Mouse (Mus musculus) thymus, postnatal 36 days (tissue): ENCODE results near the gene Adgrl3.

Source experiments
- DNase-seq, 2 experiments: peaks; one replicate each; pipeline ENCODE4 v3.0.0; 2022; ENCODE audit warnings: mixed read lengths in 2 of 2

The Adgrl3 gene

DNA sequence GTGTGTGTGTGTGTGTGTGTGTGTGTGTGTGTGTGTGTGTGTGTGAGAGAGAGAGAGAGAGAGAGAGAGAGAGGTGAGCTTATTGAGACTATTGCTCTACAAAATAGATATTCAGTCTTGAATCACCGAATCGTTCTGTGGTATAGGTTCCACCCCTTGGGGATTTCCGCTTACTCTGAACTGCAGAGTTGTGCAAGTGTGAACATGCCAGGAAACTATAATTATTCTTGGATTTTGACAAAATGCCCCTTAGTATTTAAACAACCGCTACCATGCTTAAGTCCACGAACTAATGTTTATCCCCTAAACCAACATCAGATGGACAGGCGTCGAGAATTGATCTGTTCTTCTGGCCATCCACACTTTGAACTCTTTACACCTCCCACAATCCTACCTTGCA is 57.1 kb downstream of the Adgrl3 start:
- DNase-seq, result no peak

DNA sequence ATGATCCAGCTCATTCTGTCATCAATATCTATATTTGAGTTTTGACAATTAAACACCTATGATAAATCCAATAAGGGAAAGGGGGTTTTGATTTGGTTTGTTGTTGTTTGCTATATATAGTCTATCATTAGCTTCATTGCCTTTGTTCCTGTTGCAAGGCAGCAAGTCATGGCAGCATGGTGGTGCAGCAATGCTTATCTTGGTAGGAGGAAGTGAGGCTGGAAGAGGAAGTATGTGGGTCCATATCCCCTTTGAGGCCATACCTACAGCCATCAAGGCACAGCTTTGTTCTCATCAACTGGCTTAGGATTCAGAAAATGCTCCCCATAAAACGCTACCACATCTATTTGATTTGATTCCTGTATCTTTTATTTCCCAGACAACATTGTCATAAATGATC is 58.1 kb downstream of the Adgrl3 start:
- DNase-seq, result no peak

DNA sequence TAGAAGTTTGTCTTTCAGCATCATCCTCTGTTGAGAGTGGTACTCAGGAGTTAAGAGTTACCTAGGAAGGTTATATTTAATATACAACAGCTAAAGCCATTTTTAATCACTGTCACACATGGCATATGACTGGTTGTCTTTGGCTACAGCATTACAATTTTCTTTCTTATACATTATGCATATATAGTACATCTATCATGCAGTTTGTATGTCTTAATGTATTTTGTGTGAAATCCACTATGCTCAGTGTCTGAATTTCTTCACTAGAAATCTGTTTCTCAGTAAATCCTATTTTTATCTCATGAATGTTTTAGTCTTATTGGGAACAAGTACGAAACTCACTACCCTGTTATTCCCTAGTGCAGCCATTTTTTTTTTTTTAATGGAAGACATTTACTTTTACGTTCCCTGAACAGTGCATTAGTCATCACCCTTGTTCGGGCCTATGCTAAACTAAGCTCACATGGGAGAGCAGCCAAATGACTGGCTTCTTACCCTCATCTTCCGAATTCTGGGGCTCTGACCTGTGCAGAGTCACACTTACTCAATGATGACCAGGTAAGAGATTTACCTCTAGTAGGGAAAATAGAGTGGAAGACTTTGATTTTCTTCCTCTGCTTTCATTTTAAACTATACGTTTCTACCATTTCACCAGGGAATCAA is 63.9 kb downstream of the Adgrl3 start:
- no peak for DNase-seq

DNA sequence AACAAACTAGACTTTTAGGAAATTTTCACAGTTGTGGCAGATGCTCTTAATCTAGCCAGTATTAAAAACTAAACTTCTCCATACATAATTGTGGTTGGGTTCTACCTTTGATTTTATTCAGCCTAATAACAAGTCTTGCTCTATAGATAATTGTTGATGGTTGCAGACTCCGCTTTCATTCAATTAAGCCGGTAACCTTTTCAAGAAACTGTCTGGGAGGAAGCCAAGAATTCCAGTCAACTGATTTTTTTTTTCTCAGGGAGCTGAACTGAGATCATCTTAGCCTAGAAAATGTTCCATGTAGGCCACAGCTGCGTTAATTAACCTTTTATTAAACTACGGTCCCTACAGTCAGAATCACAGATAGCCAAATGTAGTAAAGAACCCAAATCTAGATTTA is 65.2 kb downstream of the Adgrl3 start:
- no peak for DNase-seq

DNA sequence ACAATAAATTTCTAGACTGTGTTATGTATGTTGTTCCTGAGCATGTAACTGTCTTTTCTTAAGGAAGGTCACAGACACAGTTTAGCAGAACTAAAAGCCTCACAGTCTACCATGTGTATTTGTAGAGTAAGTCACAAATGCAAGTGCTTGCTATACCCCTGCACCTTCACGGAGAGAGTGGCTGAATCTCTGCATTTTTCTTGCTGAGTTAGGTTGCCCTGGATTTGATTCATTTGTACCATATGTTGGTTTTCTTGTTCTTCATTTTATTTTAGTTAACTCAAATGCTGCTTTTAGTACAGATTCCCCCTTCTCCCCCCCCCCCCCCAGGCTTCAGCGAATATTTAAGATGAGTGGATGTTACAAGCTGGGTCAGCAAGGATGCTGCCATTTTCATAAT is 68.7 kb downstream of the Adgrl3 start:
- DNase-seq, result no peak

DNA sequence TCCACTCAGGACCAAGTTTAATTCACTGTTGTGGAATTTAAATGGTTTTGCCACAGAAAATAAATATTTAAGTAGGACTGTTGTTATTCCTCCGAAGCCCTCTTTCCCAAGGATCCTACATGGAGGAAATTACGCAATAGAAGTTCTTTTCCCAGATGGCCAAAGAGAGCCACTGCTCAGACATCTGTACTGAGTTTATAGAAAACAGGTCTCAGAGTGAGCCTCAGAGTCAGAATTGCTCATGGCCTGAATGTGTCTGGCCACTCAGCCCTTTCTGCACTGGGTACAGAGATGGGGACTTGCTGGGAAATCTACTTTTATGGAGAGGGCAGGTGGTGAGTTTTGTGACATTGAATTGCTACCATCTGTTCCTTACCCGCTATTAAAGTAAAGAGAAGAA is 74.7 kb downstream of the Adgrl3 start:
- no peak for DNase-seq

DNA sequence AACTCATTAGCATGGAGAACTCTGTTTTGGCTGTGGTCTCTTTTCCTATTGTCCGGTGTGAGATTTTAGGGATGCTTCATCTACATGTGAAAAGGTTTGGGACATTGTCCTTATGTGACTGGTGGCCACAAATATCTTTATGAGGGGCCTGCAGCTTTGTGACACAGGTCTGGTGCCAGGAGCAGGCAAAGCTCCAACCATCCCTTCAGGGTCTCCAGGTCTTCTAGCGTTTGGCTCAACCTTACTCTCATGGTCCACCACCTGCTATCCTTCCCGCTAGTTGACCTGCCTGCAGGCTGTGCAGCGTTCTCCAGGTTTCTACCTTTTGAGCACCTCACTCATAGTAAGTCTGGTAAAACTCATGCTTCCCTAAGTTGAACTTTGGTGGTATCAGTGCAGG is 77.2 kb downstream of the Adgrl3 start:
- DNase-seq, result no peak

DNA sequence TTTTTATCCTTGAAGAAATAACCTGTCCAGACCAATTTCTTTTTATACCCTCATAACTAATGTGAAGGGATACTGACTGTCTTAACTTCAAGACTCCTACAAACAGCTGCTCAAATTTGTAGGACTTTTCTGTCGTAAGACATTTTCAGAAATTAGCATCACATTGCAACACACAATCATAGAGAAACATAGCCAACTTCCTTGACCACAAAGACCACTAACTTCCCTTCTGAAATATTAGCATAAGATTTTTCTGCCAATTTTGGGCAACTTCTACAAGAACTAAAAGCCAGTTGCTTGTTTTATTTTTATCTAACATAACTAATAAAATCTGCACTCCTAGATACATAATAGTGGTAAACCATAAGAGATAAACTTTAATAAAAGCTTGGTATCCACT is 87.5 kb downstream of the Adgrl3 start:
- no peak for DNase-seq

DNA sequence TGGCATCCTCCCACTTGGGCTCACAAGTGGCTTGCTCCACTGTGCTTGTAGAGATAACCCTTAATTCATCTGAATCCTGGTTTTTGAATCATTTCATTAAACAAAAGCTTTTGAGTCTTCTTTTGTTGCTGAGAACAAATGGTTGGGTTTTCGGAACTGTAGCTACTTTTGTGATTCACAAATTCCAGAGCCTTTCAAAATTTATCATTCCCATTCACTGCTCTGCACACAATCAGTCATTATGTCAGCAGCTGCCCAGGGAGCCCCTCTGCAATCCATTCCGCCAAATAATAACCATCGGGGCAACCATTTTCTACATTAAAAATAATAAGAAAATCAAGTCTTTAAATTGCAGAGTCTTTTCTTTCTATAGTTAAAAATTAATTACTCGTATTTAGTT is 104.5 kb downstream of the Adgrl3 start:
- DNase-seq, result no peak

DNA sequence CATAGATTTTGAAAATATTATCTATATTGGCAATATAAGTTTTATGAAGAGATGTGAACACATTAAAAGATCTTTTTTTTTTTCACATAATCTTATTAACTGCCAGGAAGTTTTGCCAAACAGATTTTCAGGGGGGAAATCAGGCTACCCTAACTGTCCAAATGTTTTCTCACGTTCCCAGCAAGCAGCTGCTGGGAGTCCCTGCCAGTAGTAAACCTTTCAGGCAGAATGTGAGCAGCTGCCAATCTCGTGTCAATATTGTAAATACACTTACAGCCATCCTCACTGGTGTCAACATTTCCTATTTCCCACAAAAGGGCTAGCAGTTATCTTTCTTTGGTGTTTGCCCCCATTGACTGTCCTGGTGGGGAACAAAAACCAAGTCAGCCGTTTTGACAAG is 107.7 kb downstream of the Adgrl3 start:
- no peak for DNase-seq

DNA sequence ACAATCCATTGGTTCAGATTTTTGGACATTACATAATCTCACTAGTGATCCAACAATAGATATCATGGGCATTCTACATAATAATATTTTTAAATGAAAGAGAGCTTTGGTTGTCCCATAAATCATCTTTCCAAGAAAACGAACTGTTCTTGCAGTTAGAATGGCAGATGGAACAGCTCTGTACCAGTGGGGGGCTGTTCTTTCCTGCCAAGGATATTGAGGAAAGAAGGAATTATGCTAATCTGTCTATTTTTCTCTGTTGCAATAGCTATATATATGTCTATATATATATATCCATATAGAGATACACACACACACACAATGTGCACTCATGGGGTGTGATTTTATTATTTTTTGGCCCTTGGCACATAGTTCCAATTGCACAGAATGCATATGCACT is 116.5 kb downstream of the Adgrl3 start:
- DNase-seq, result no peak

DNA sequence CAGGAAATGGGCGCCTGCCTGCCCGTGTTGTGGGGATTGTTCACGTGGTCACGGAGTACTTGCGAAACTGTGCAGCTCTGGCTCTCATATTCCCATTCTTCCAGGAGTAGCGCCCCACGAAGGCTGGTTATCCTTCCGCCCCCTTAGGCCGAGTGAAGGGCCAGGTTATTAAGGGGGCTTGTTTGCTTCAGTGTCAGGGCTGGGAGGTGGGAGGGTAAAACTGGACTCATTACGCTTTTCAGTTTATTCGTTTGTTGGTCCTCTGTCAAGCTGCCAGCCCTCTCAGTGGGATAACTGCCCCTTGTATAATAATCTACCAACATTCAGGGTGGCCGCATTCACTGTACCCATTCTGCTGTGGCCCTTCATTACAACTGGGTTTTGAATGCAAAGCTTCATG is 135.9 kb downstream of the Adgrl3 start:
- DNase-seq, result no peak

DNA sequence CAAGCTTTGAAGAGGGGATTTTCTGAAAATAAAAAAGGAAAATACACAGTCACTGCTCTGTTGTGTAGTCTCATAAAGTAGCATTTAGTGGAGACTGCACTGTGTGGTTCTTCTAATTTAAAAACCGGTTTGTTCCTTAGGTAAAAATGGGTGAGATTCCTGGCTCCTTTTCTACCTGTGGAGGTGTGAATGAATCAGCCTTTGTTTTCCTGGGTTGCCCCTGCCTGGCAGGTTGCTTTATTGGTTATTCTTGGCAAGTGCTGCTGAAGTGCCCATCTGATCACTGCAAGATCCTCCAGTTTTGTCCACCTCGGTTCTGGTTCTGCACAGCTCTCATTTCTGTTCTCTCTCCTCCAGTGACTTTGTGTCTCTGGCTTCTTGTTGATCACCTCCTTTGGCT is 136.3 kb downstream of the Adgrl3 start:
- no peak for DNase-seq

DNA sequence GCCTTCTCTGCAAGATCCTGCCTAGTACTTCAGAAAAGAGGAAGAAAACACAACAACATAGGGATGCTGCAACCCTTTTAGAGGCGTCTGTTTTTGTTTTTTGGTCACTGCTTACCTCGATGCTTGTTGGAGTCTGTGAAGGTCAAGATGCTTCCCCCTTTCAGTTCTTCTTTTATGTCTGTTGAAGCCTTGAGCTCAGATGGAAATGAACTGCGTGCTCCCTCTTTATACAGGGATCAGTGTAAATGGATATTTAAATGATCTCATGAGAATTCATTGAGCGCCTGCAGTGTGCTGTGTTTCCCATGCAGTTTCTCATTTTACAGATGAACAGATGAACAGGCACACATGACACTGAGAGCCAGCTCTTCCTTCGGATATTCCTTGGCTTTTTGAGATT is 136.9 kb downstream of the Adgrl3 start:
- no peak for DNase-seq

DNA sequence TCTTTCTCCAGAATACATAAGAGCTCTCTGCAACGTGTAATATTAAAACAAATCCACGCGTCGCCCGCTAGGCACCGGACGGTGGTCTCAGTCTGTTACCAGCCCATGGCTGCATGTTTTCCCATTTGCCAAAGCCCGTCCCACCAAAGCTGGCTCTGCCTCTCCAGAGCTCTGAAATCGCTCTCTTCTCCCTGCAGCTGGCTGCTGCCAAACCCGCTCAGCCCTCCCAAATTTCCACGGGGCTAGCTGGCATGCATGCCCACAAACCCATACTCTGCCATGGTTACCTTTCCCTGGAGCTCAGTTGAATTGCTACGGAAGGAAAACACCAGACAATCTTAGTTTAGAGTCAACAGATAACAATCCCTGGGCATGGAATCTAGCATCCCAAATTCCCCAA is 139.1 kb downstream of the Adgrl3 start:
- DNase-seq, result no peak

DNA sequence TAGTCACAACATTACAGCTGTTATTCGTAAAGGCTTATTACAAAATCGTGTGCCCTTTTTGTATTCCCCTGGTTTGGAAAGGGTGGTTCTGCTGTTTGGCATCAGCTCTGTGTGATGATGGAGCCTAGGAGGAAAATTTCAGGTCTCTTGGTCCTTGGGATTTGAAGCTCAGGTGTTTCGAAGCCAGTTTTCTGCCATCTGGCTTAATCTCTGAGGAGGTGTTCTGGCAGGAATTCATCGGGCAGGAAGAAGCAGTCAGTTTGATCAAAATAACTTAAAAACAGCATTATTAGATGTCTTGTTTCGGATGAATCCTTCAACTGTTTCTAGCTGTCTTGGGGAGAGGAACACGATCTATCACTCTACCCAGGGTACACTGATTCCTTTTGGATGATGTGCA is 140.5 kb downstream of the Adgrl3 start:
- DNase-seq, result no peak

DNA sequence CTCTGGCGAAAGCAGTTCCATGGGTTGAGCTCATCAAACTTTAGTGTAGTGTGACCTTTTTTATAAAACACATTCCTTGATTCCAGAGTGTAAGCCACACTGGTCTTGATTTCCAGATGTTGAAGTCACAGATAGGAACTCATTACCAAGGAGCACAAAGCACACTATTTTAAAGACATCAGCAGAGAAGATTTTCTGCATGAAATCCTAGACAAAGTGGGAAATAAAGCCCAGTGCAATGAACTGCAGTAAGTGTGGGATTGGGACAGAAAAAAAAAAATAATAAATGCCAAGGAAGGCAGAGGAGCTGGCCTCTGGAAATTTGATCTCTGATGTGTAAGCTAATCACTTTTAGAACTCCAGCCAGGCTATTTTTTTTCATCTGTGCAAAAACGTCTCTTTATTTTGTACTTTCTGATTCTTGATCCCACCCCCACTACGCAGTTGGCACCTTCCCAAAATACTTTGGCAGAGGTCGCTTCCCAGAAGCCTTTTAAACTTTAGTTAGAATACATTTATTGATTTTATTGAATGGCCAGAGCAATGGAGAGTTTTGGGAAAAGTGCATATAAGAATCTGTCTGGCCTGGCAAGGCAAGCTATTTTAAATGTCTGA is 169.0 kb downstream of the Adgrl3 start:
- no peak for DNase-seq

DNA sequence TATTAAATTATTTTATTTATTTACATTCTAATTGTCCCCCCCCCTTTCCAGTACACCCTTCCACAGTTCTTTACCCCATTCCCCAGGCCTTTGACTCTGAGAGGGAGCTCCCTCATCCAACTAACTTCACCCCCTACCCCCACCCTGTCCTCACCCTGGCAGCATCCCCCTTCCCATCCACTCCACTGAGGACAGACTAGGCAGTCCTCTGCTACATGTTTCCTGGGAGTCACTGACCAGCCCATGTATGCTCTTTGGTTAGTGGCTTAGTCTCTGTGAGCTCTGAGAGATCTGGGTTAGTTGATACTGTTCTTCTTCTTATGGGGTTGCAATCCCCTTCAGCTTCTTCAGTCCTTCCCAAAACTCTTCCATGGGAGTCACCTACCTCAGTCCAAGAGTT is 180.4 kb downstream of the Adgrl3 start:
- no peak for DNase-seq

DNA sequence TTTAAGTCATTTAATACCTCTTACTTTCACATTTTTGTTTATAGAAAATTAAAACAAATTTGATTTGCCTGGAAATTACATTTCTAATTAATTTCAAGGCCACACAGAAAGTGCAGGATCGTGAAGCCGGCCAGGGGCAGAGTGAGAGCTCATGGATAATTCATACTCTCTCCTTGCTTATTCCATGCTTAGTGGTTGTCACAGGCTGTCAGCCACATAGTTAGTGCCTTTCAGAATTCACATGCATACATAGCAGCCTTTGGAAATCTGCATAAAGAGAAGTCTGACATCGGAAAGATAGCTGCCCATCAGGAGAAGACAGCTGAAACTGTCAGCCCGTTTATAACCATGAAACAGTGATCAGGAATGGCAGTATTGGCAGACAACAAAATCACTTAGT is 181.9 kb downstream of the Adgrl3 start:
- DNase-seq, result no peak

DNA sequence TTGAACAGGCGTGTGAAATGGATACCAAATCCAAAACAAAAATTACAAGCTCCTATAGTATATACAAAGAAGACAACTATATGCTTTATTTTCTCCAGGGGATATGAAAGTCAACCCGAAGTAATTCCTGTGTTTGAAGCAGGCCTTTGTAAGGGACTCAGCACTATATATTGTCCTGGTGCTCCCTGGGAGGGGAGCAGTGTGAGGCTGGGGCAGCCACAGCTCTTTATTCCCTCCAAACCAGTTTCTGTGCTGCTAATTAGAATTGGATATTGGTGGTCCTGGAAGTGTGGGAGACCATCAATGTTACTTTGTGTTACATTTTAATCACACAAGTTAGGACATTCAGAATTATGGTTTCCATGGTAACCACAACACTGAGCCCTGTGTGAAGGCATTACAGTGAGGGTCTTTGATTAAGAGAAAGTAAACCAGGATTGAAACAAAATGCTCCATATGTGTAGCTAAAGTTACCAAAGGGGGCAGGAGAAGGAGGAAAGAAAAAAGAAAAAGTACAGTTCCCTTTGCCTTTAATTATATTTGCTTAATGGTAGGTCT is 198.6 kb downstream of the Adgrl3 start:
- DNase-seq, result no peak

DNA sequence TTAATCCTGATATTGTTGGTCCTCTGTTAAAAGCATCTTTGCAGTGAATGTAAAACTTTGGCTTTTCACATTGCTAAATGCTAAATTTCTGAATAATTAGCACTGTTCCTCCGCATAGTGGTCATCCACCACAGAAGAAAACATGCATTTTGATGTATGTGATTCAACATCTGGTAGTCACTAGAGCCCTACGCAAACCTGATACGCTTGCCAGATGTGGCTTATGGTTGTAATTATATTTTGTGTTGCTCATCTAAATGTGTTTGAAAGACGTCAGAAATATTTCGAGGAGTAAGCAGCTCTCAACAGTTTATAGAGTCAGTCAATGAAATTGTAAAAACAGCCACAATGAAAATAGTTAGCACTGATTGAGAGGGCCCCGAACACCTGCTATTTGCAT is 204.5 kb downstream of the Adgrl3 start:
- DNase-seq, result no peak

DNA sequence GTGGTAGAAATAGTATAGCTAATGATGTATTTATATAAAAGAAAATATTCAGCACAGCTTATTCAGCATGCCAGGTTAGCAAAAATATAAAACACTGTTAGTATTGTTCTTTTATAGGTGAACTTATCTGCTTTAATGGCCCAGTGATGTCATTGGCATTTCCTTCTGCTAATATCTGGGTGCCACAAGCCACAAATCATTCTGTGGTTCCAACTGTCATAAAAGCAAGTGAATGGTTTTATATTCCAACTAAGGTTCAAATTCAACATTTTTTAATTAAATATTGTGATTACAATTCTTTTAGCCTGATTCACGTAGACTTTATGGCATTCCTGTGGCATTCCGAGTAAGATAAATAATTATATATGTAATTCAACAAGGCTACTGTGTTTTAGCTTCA is 205.5 kb downstream of the Adgrl3 start:
- DNase-seq, result no peak

DNA sequence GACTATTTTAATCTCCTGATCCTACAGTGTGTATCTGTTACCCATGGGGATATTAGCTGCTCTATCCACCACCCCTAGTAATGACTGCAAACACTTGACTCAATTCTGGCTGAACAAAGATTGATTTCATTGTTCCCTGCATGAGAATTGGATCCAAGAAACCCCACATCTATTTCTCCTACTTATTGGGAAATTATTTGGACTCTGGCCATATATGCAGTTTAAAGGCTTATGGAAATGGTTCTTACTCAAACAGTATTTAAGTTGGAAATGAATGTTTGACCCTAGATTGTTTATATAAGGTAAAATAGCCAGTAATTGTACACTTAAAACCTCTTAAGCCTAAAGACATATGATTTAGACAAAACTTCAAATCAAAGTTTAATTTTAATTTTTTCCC is 207.3 kb downstream of the Adgrl3 start:
- DNase-seq, result no peak

DNA sequence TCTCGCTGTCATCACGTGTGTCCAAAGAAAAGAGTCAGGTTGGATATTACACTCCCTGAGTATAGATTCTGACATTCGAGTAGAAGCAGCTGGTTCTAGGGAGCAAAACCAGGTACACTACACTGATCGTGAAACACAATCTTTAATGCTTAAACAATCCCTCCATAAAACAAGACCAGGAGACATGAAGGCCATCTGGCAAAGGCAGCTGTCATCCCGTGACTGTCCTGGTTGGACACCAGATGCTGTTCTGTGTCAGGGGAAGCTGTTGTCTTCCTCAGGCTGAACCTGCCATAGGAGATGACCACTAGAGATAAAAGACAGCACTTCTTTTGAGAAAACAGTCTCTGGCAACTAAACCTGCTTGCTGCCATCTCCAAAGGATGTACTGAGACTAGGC is 228.8 kb downstream of the Adgrl3 start:
- no peak for DNase-seq

DNA sequence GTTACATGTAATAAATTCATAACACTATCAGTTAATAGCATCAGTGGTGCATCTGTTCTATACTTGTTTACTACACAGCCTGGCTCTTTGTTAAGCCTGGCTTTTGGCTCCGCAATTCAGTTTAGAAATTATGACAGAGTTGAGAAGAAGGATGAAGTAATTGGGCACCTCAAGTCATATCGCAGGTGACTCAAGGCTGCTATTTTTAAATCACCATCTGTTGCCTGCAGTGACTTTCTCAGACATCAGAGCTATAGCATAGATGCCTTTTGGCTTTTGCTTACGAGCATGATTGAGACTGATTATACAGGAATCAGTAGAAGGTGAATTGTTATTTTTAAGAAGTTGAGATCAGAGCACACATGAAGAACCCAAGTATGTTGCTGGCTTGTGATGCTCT is 236.2 kb downstream of the Adgrl3 start:
- DNase-seq, result no peak
